Mouse (Mus musculus) lung, adult 10 weeks (tissue): ENCODE results near the gene Rev1. TPM values are rescaled to one million over a fixed set of nuclear protein-coding genes. Genes with fewer than 3 reads are reported as not detected.

Source experiments
- polyA plus RNA-seq: library from polyadenylated mRNA; stranded (reverse); fragments of 350-450 nt; fragmentation: Illumina TruSeq; extraction: RNeasy Lipid Tissue Mini Kit (QIAGEN cat#74804); gene quantifications from one replicate; pipeline ENCODE4 v1.2.3, GENCODE M21; 2014; ENCODE audit warnings: low read depth, low replicate concordance; ENCODE audit not compliant: insufficient read depth

The Rev1 gene
- 6.4 TPM for polyA plus RNA-seq

DNA sequence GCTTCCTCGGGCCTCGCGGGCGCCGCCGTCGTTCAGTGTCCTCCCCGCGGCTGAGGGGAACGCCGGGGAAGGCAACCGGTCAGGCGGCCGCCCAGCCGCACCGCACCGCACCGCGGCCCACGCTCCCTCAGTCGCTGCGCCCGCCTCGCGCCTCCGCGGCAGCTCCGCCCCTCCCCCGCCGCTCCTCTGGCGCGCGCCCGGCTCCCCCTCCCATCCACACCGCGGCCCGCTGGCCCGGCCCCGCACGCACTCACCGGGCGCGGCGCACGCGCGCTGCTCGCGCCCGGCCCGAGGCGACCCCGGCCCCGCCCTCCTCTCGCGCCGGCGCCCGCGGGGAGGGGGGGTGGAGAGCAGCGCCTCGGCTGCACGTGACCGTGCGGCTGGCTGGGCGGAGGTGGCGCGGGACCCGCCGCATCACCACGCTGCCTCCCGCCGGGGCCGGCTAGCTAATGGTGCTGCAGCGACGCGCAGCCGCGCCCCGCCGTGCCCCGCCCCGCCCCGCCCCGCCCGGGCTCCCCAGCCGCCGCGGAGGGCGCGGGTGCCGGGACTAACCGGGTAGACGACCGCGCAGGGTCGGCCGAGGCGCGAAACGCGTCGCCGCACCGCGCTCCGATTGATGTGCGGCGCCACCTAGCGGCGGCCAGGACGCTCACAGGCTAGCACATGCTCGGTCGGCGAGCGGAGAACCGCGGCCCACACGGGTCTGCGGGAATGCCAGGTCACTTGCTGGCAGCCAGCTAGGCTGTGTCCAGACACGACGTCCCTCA, at the start of gene Rev1:
Gene Rev1, minus strand, starts transcription at position 301 of the 767 bp plus-strand sequence.

Other genes with a start within 250 kb of the Rev1 start
- gene Mitd1, start 239.4 kb downstream of the Rev1 start, polyA plus RNA-seq: 17.6 TPM
- gene Mrpl30, start 239.3 kb downstream of the Rev1 start, polyA plus RNA-seq: 118 TPM
- gene Lyg2, start 213.3 kb downstream of the Rev1 start, polyA plus RNA-seq: not detected
- not detected for gene Lyg1, start 172.0 kb downstream of the Rev1 start, polyA plus RNA-seq
- gene Txndc9, start 131.9 kb downstream of the Rev1 start, polyA plus RNA-seq: 45.9 TPM
- 20.9 TPM for gene Eif5b, start 131.8 kb downstream of the Rev1 start, polyA plus RNA-seq